Mouse (Mus musculus) ovary, postnatal 14 days (tissue): ENCODE results near the gene Ercc8.

Experiments used
- DNase-seq: peaks from one replicate; pipeline ENCODE4 v3.0.0; 2022; ENCODE audit warnings: low spot score

The Ercc8 gene

DNA sequence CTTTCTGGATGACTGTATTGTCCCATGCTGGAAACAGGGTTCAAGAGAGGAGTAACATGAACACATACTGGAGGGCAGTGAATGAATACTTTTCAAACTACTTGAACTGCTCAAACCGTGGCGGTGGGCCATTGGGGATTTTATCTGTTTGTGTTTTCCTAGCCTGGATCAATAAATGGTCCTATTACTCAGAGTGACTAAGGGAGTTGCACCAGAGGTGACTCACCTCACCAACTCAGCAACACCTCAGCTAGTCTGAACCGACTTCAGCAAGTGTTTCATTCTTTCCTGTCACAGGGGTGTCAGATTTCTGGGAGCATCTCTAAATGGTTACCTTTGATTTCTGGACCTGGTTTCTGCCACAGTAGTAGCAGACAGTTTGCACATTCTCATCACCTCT lies 70.7 kb downstream of the Ercc8 start:
- no peak for DNase-seq

DNA sequence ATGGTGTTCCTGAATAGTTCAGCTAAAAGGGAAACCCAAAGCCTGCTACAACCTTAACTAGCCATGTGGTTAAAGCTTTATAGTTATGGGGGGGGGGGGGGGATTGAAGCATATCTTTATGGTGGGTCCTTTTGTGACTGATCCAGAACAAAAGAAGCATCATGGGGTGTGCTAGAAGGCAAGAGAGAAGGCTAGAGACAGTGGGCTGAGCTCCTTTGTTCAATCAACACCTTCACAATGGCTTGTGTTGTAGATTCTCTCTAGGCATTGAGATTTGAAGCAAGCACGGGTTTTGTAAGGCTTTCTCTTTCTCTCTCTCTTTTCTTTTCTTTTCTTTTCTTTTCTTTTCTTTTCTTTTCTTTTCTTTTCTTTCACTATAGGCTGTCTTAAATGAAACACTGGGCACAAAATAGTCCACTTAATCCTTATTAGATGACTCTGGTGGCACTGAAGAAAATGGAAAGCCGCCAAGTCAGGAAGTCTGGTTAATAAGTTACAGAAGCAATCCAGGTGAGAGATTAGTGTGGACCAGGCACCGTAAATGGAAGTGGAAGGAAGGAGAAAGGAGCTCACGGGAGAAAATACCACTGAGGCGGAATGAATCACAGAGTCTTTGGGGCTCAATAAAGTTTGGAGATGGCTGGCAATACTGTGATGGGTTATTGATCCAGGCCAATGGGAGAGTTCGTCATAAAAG lies 71.3 kb downstream of the Ercc8 start:
- DNase-seq = no peak

- DNase-seq = no peak
These were observed 81.5 kb downstream of the Ercc8 start for GRCm38 (mm10) chr13:108240012-108240411.

DNA sequence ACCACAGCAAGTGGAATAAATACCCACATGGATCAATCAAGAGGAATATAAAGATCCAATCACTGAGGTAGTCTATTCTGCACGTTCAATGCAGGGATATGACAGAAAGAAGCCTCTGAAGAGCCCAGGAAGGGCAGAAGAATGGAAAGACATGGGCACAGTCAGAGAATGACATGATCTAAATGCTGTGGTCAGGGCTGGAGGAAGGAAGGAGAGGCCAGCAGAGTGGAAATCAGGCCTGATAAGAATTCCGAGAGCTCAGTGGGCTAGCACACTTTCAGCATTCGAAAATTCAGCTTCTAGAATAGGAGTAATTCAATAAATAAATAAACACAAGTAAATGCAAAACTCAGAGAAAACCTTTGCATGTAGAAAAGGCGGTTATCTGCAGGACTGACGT lies 83.2 kb downstream of the Ercc8 start:
- DNase-seq = no peak
